Mouse (Mus musculus): ENCODE results near the gene Gmeb1.
A peak's percentile ranks its signal among the peaks of the same experiment; 100 is the strongest.
"Not testable (repeated sequence)": the region's sequence is repeated elsewhere in the genome, so short reads cannot be mapped to it uniquely, and the experiment has no call there.

Gmeb1 gene

GRCm38 (mm10) chr4:132261514-132262357, at the start of gene Gmeb1:
Gene Gmeb1, minus strand, starts transcription at chr4:132261602.
- DNase-seq, result peak; percentile 81

GRCm38 (mm10) chr4:132309849-132310472, 48.6 kb upstream of the Gmeb1 start:
- peak; percentile 75 for DNase-seq

- DNase-seq, result peak; percentile 19
Measured at GRCm38 (mm10) chr4:132309140-132309848, 47.9 kb upstream of the Gmeb1 start.

GRCm38 (mm10) chr4:132308437-132309139, 47.2 kb upstream of the Gmeb1 start:
- peak; percentile 90 for DNase-seq

- no peak for DNase-seq
Measured at GRCm38 (mm10) chr4:132306004-132306403, 44.6 kb upstream of the Gmeb1 start.

- no peak for DNase-seq
Measured at GRCm38 (mm10) chr4:132305276-132305675, 43.9 kb upstream of the Gmeb1 start.

GRCm38 (mm10) chr4:132303484-132303883, 42.1 kb upstream of the Gmeb1 start:
- not testable (repeated sequence) for DNase-seq

- DNase-seq, result peak; percentile 56
Measured at GRCm38 (mm10) chr4:132302939-132303479, 41.6 kb upstream of the Gmeb1 start, which contains the start of gene Rab42. Gene Rab42, minus strand, starts transcription at chr4:132303385.

GRCm38 (mm10) chr4:132301965-132302938, 40.9 kb upstream of the Gmeb1 start:
- no peak for DNase-seq

GRCm38 (mm10) chr4:132301486-132301885, 40.1 kb upstream of the Gmeb1 start:
- DNase-seq, result no peak

- no peak for DNase-seq
Measured at GRCm38 (mm10) chr4:132299849-132300248, 38.4 kb upstream of the Gmeb1 start.

GRCm38 (mm10) chr4:132295696-132296390, 34.4 kb upstream of the Gmeb1 start:
- no peak for DNase-seq

GRCm38 (mm10) chr4:132293682-132294240, 32.4 kb upstream of the Gmeb1 start:
- no peak for DNase-seq

GRCm38 (mm10) chr4:132292988-132293387, 31.6 kb upstream of the Gmeb1 start:
- no peak for DNase-seq

GRCm38 (mm10) chr4:132291624-132292335, 30.4 kb upstream of the Gmeb1 start:
- DNase-seq, result no peak

GRCm38 (mm10) chr4:132291056-132291455, 29.7 kb upstream of the Gmeb1 start:
- no peak for DNase-seq

GRCm38 (mm10) chr4:132288840-132289239, 27.4 kb upstream of the Gmeb1 start:
- DNase-seq, result not testable (repeated sequence)

- DNase-seq, result no peak
Measured at GRCm38 (mm10) chr4:132275949-132276348, 14.5 kb upstream of the Gmeb1 start.

GRCm38 (mm10) chr4:132274156-132274862, 12.9 kb upstream of the Gmeb1 start, which contains the start of gene Taf12:
Gene Taf12, plus strand, starts transcription at chr4:132274375.
- DNase-seq, result peak; percentile 93
